Mouse (Mus musculus) layer of hippocampus, adult 9-11 months (tissue): ENCODE measurements around the gene Metap2.
"Not testable (repeated sequence)": the region's sequence is repeated elsewhere in the genome, so short reads cannot be mapped to it uniquely, and the experiment has no call there.

Experiments used
- DNase-seq: peaks from one replicate; pipeline ENCODE4 v3.0.0; 2022

Gene Metap2

GRCm38 (mm10) chr10:93834394-93834745, 62.5 kb downstream of the Metap2 start:
- no peak for DNase-seq

- DNase-seq: no peak
Measured at GRCm38 (mm10) chr10:93833699-93834393, 63.0 kb downstream of the Metap2 start.

GRCm38 (mm10) chr10:93833370-93833698, 63.6 kb downstream of the Metap2 start:
- DNase-seq: no peak

- no peak for DNase-seq
Measured at GRCm38 (mm10) chr10:93832811-93833210, 64.1 kb downstream of the Metap2 start.

GRCm38 (mm10) chr10:93831730-93832574, 64.9 kb downstream of the Metap2 start:
- DNase-seq: no peak

- DNase-seq: no peak
Measured at GRCm38 (mm10) chr10:93830931-93831729, 65.8 kb downstream of the Metap2 start, which contains the start of gene Usp44. Gene Usp44, plus strand, starts transcription at chr10:93831555.

- no peak for DNase-seq
Measured at GRCm38 (mm10) chr10:93829898-93830831, 66.7 kb downstream of the Metap2 start.

- peak; percentile 41 for DNase-seq
Measured at GRCm38 (mm10) chr10:93818661-93819060, 78.2 kb downstream of the Metap2 start.

- DNase-seq: no peak
Measured at GRCm38 (mm10) chr10:93813755-93814154, 83.1 kb downstream of the Metap2 start.

- DNase-seq: peak; percentile 26
Measured at GRCm38 (mm10) chr10:93812774-93813415, 84.0 kb downstream of the Metap2 start.

GRCm38 (mm10) chr10:93812098-93812497, 84.8 kb downstream of the Metap2 start:
- no peak for DNase-seq

GRCm38 (mm10) chr10:93810590-93811185, 86.2 kb downstream of the Metap2 start:
- DNase-seq: no peak

- not testable (repeated sequence) for DNase-seq
Measured at GRCm38 (mm10) chr10:93809438-93809837, 87.5 kb downstream of the Metap2 start.
